Mouse (Mus musculus) heart, adult 2 months (tissue): Measurements from ENCODE around the gene Insl3. TPM values are rescaled to one million over a fixed set of nuclear protein-coding genes. Genes with fewer than 3 reads are reported as not detected.

Experiments used
- DNase-seq, 2 experiments: peaks; one replicate each; pipeline ENCODE4 v3.0.0; 2021
- H3K27ac ChIP-seq: fragments of 200-600 bp; 2 replicates; pipeline ENCODE4 v1.8.1; 2022
- H3K27me3 ChIP-seq: fragments of 200-500 bp; 2 replicates; pipeline ENCODE4 v1.6.1; 2012; ENCODE audit warnings: mild to moderate bottlenecking, low read length, inconsistent platforms, mixed read lengths; ENCODE audit not compliant: control insufficient read depth, insufficient read depth
- H3K36me3 ChIP-seq: fragments of 200-500 bp; 2 replicates; pipeline ENCODE4 v1.6.1; 2012; ENCODE audit warnings: low read length, inconsistent platforms; ENCODE audit not compliant: control insufficient read depth, insufficient read depth
- H3K4me1 ChIP-seq: fragments of 200-500 bp; 2 replicates; pipeline ENCODE4 v1.6.1; 2011; ENCODE audit warnings: low read length; ENCODE audit not compliant: control insufficient read depth, insufficient read depth
- H3K4me3 ChIP-seq: fragments of 200-600 bp; 2 replicates; pipeline ENCODE4 v1.8.1; 2022
- H3K79me2 ChIP-seq: fragments of 200-500 bp; replicated peaks from 2 replicates; pipeline ENCODE4 v1.6.1; 2012; ENCODE audit warnings: mild to moderate bottlenecking, inconsistent platforms, low read length, moderate library complexity, mixed read lengths; ENCODE audit not compliant: control insufficient read depth, insufficient read depth
- H3K9ac ChIP-seq: fragments of 200-500 bp; 2 replicates; pipeline ENCODE4 v1.6.1; 2012; ENCODE audit warnings: low read depth, mild to moderate bottlenecking, control low read depth, inconsistent platforms, low read length, mixed read lengths
- CTCF ChIP-seq: fragments of 200-600 bp; IDR thresholded peaks from 2 replicates; pipeline ENCODE4 v1.8.1; 2022; ENCODE audit warnings: antibody characterized with exemption, mild to moderate bottlenecking, moderate library complexity
- EP300 ChIP-seq: fragments of 200-500 bp; IDR thresholded peaks from 2 replicates; pipeline ENCODE4 v1.6.1; 2011; ENCODE audit warnings: low read depth, low read length, control low read depth; ENCODE audit not compliant: insufficient read depth
- POLR2A ChIP-seq: fragments of 200-500 bp; IDR thresholded peaks from 2 replicates; pipeline ENCODE4 v1.6.1; 2011; ENCODE audit warnings: mild to moderate bottlenecking, low read depth, low read length, control low read depth; ENCODE audit not compliant: insufficient read depth
- WGBS: fragments of 180-500 bp; shearing (Covaris S2); methylation state at CpG from one replicate; pipeline ENCODE4 v1.1.7; 2018; 5-methylcytosine and 5-hydroxymethylcytosine counted together
- intact Hi-C: fragments of 180-260 bp; cut with DNase I; formaldehyde crosslinking; loops from one replicate; pipeline ENCODE4 v1.15.1; 2025
- polyA plus RNA-seq: library from polyadenylated mRNA; depleted of rRNA; stranded (reverse); fragments of >200 nt; gene quantifications from 2 replicates; pipeline ENCODE4 v1.2.3, GENCODE M21; 2012
- total RNA-seq, 2 experiments: library from RNA; stranded (reverse); gene quantifications; 2 replicates each; pipeline ENCODE4 v1.2.3; 2021

Gene Insl3
- total and polyA plus RNA-seq, 3 experiments, result 4.0 to 19.3 (median 4.1) TPM

DNA sequence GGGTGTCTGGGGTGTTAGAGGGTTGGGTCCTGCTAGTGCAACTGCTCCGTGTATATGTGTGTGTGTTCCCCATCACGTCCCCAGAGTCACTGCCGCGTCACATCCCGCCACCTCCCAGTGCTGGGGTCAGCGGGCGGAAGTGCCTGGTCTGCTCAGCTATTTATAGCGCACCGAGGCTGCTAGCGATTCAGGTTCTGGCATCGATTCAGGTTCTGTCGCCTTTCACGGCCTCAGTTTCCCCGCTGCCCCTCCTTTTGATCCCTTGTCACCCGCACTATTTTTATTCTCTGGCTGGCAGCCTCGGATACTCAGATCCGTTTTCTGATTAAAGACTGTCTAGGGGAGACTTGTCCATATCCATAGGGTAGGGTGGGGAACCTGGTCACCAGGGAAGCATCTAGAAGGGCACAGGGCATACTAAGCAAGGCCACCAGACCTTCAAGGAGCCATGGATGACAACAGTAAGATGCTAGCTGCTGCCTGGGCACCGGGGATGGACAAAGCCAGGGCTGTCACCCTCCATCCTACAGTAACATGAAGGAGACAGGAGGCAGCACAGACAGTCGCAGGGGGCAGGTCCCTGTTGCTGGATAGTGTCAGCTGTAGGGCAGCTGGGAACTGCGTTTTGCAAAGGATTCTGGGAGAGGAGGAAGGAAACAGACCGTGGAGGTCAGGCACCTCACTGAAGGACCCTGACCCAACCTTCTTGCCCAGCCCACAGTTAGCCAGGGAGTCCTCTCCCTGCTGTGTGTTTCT is 20.6 kb upstream of the Insl3 start:
- intact Hi-C loops, result no loop called here
- DNase-seq, result peak; percentile 60 to 69
- no peaks in the 10 kb centered on the region for H3K36me3 ChIP-seq
- no peaks in the 10 kb centered on the region for H3K27me3 ChIP-seq
- WGBS, result 2% methylated on average over 21 of the region's 21 CpGs
- H3K79me2 ChIP-seq, result no peaks in the 10 kb centered on the region
- H3K4me1 ChIP-seq, result peaks cover 4% of the 10 kb centered on the region
- H3K9ac ChIP-seq, result peak overlapping the region; percentile 30; the same call in 1 of the 2 replicates
- H3K27ac ChIP-seq, result peak overlapping the region; percentile 62
- TF ChIP-seq EP300, result 0 out of 2 replicates have a peak, but pooled peaks have one; percentile 14
- TF ChIP-seq CTCF, result no peak
- TF ChIP-seq POLR2A, result peak; percentile 57; the same call in 1 of the 2 replicates
- peak overlapping the region; percentile 15; the same call in 1 of the 2 replicates for H3K4me3 ChIP-seq

DNA sequence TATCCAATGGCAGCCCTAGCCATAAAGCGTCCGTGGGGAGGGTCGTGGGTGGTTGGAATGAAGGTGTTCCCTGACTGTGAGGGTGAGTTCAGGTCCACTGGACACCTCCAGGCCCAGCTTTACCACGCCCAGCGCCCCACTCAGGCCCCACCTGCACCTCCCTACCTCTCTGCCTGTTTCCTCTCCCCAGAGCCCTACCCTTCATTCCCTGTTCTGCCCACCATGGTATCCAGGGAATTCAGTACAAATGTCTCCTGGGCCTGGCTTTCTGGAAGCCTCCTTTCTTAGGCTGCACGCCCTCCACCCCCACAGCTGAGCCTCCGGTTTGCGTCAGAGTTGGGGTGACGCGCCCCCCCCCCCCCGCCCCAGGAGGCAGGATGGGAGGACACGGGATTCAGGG is 18.8 kb upstream of the Insl3 start:
- 23% methylated on average over 12 of the region's 12 CpGs for WGBS
- TF ChIP-seq EP300 (no peak), CTCF (no peak), POLR2A (no peak)
- Histone ChIP-seq H3K79me2 (no peaks in the 10 kb centered on the region), H3K9ac (no peak overlapping the region), H3K27ac (no peak overlapping the region), H3K4me3 (no peak overlapping the region), H3K4me1 (peaks cover 4% of the 10 kb centered on the region), H3K27me3 (no peaks in the 10 kb centered on the region), H3K36me3 (no peaks in the 10 kb centered on the region)
- DNase-seq, result no peak
- intact Hi-C loops, result no loop called here

DNA sequence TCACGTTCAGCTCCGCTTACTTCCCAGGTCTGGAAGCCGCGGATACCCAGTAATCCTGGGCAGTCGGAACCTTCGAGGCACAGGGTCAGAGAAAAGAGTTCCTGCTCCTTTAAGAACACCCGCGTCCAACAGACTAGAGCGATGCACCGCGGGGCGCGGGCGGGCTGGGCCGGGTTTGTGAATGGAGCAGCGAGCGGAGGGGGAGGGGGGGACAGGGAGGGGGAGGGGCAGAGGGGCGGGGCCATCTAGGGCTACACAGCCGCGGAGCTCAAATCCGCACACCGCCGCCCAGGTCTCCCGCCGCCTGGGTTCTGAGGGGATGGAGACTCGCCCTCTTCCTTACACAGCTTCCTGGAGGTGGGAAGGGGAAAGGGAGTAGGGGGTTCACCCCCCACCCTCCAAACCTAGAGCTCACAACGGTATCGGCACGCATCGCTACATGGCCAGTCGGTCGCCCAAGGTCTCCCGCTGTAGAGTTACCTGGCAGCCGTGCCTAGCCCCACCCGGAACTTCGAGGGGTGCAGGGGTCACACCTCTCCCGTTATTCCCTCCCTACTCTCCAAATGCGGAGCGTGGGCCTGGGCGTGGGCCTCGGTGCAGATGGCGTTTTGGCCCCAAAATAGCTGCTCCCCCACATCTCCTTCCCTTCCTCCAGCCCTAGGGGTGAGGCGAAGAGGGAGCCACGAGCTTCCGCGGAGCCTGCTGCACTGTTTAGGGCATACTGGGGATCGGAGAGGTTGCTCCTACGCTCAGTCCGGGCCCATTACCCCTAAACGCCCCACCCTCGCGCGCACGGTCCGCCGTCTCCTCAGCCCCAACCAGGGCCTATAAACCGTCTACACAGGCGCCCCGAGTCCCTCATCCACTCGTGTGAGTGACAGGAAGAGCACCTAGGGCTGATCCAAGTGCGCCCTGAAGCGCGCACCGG is 18.1 kb upstream of the Insl3 start:
- no peak for DNase-seq

DNA sequence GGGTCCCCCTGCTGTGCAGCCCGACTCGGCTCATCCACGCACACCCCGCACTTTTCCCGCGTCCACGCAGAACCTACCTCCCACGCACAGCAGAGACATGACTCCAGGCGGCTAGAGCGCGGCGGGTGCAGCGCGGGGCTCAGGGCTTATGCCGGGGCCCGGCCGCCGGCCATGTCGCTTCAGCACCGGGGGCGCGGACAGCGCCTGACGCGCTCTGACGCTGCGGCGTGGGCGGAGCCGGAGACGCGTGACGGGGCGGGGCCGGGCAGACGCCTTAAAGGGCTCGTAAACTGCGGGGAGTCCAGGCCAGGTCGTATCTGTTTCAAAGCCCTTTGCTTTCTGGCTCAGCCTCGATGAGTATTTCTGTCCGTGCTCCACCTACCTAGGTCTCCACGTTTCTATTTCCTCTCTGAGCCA is 17.5 kb upstream of the Insl3 start, which contains the start of gene Unc13a:
Gene Unc13a, minus strand, starts transcription at position 209 of the 417 bp plus-strand sequence.
- peak within 1 kb of the TSS; percentile 80 for H3K27ac ChIP-seq
- peak; percentile 89 to 97 for DNase-seq
- under 1% methylated on average over 42 of the region's 42 CpGs for WGBS
- H3K27me3 ChIP-seq, result no peaks in the 10 kb centered on the region
- H3K9ac ChIP-seq, result peak within 1 kb of the TSS; percentile 67
- H3K4me3 ChIP-seq, result peak within 1 kb of the TSS; percentile 57
- no peaks in the 10 kb centered on the region for H3K79me2 ChIP-seq
- H3K36me3 ChIP-seq, result no peaks in the 10 kb centered on the region
- TF ChIP-seq EP300, result 0 out of 2 replicates have a peak, but pooled peaks have one; percentile 42
- TF ChIP-seq CTCF, result no peak
- TF ChIP-seq POLR2A, result peak; percentile 75
- intact Hi-C loops, result no loop called here
- H3K4me1 ChIP-seq, result peaks cover 5% of the 10 kb centered on the region

More for the DNA sequence above, 18.1 kb upstream of the Insl3 start:
- Histone ChIP-seq H3K9ac (no peak overlapping the region), H3K36me3 (no peaks in the 10 kb centered on the region), H3K27ac (no peak overlapping the region), H3K27me3 (no peaks in the 10 kb centered on the region), H3K4me3 (peak overlapping the region; percentile 57), H3K79me2 (no peaks in the 10 kb centered on the region), H3K4me1 (peaks cover 5% of the 10 kb centered on the region)
- under 1% methylated on average over 61 of the region's 64 CpGs for WGBS
- TF ChIP-seq CTCF (no peak), EP300 (no peak), POLR2A (no peak)
- intact Hi-C loops, result no loop called here

DNA sequence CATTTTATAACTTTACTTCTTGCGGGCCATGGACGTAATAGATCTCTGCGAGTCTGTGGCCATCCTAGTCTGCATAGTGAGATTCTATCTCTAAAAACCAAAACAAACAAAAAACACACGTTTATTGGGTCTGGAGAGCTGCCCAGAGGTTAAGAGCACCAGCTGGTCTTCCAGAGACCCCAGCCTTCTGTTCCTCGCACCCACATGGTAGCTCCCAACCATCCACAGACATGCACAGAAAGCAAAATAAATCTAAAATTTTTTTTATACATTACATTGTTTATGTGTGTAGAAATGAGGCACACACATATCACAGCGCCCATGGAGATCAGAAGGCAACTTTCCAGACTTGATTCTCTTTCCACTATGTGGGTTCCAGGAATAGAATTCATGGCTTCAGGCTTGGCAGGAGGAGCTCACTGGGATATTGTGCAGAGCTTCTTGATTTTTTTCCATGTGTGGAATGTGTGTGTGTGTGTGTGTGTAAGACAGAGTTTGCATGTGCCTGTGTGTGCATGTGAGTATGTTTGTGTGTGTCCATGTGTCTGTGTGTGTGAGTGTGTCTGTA is 16.8 kb upstream of the Insl3 start:
- peak overlapping the region; percentile 57 for H3K4me3 ChIP-seq
- no peak for TF ChIP-seq EP300
- no peak for TF ChIP-seq CTCF
- no peak for TF ChIP-seq POLR2A
- H3K9ac ChIP-seq, result peak overlapping the region; percentile 67
- no peaks in the 10 kb centered on the region for H3K36me3 ChIP-seq
- DNase-seq, result no peak
- 61% methylated on average over 6 of the region's 6 CpGs for WGBS
- peak overlapping the region; percentile 80 for H3K27ac ChIP-seq
- peaks cover 5% of the 10 kb centered on the region for H3K4me1 ChIP-seq
- intact Hi-C loops, result no loop called here
- no peaks in the 10 kb centered on the region for H3K27me3 ChIP-seq
- no peaks in the 10 kb centered on the region for H3K79me2 ChIP-seq
